ENCODE assay signal across 18 mouse cellular contexts in the genomic region with DNA sequence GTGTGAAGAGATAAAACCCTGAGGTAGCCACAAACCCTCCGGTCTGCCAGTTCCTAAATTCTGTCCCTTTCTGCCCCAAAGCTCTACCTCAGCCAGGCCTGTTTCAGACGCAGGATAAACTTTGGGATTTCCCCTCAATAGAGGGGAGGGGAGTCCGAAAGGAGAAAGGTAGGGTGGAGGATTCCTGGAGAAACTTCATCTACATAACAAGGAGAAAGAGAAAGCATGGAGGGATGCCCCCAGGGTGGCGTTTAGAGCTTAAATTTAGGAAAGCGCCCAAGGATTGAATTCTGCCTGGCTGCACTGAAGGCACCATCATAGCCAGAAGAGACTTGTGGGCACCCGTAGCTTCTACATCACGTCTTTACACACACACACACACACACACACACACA.
DNase-seq lines count a peak whose midpoint lies in the region; ATAC-seq lines count a peak whose summit lies in the region.
"Had no signal": no experiment of that assay in that cellular context is flagged by ENCODE, and none has a peak within 500 bp of the region (broad histone marks: within the 10 kb centered on the region; RNA-seq: fewer than 3 reads in every experiment).

No protein-coding gene starts in this region.

- no peak for ATAC-seq in intestine, embryonic 15.5 days
- ATAC-seq in intestine, embryonic 16.5 days: no peak
- ATAC-seq in forebrain, embryonic 15.5 days (replicated peaks): no peak
- ATAC-seq: hindbrain, postnatal 0 days; midbrain, embryonic 13.5 days had no signal

- H3K9ac ChIP-seq in intestine, embryonic 15.5 days: no peak overlapping the region
- no peak overlapping the region for H3K9ac ChIP-seq in intestine, embryonic 16.5 days (ENCODE audit: low read depth, low read length)
- 0 out of 2 replicates have a peak overlapping the region, but pooled peaks have one; percentile 6 for H3K9ac ChIP-seq in forebrain, embryonic 15.5 days (replicated peaks)
- H3K9ac ChIP-seq: lung, embryonic 15.5 days; midbrain, embryonic 13.5 days; stomach, embryonic 15.5 days had no signal

- intact Hi-C loops in heart, postnatal 10 days (cut with DNase I): no loop called here

- peak overlapping the region; percentile 2; the same call in 1 of the 2 replicates for H3K4me3 ChIP-seq in heart, embryonic 10.5 days
- no peak overlapping the region for H3K4me3 ChIP-seq in intestine, embryonic 15.5 days (replicated peaks)
- H3K4me3 ChIP-seq in intestine, embryonic 16.5 days (ENCODE audit: low read length): no peak overlapping the region
- H3K4me3 ChIP-seq in forebrain, embryonic 15.5 days: no peak overlapping the region
- H3K4me3 ChIP-seq: lung, embryonic 15.5 days; midbrain, embryonic 13.5 days; stomach, embryonic 15.5 days had no signal

- no peaks in the 10 kb centered on the region for H3K9me3 ChIP-seq in heart, embryonic 10.5 days
- H3K9me3 ChIP-seq in intestine, embryonic 15.5 days: no peaks in the 10 kb centered on the region
- no peaks in the 10 kb centered on the region for H3K9me3 ChIP-seq in intestine, embryonic 16.5 days (ENCODE audit: control insufficient read depth, low read length)
- H3K9me3 ChIP-seq in forebrain, embryonic 15.5 days: no peaks in the 10 kb centered on the region
- H3K9me3 ChIP-seq: lung, embryonic 15.5 days; midbrain, embryonic 13.5 days; stomach, embryonic 15.5 days had no signal

- H3K36me3 ChIP-seq in heart, embryonic 10.5 days: no peaks in the 10 kb centered on the region
- no peaks in the 10 kb centered on the region for H3K36me3 ChIP-seq in intestine, embryonic 15.5 days
- H3K36me3 ChIP-seq in intestine, embryonic 16.5 days (ENCODE audit: control insufficient read depth, insufficient read depth, low read length): no peaks in the 10 kb centered on the region; the same call in 1 of the 2 replicates
- H3K36me3 ChIP-seq in forebrain, embryonic 15.5 days: no peaks in the 10 kb centered on the region
- H3K36me3 ChIP-seq: lung, embryonic 15.5 days; midbrain, embryonic 13.5 days; stomach, embryonic 15.5 days had no signal

- H3K27me3 ChIP-seq in heart, embryonic 10.5 days (ENCODE audit: insufficient read depth, poor library complexity, severe bottlenecking): peaks cover 60% of the 10 kb centered on the region
- 0 out of 2 replicates have a peak, but pooled peaks cover 3% of the 10 kb centered on the region for H3K27me3 ChIP-seq in intestine, embryonic 15.5 days (replicated peaks)
- no peaks in the 10 kb centered on the region for H3K27me3 ChIP-seq in intestine, embryonic 16.5 days (replicated peaks; ENCODE audit: control insufficient read depth, insufficient read depth, low read length)
- H3K27me3 ChIP-seq in forebrain, embryonic 15.5 days: 0 out of 2 replicates have a peak, but pooled peaks cover 4% of the 10 kb centered on the region
- H3K27me3 ChIP-seq: CH12.LX had no signal

- no peak for DNase-seq in heart, embryonic 10.5 days (ENCODE audit: low spot score)
- no peak for DNase-seq in heart, postnatal 10 days
- peak; percentile 96 for DNase-seq in R1 (ENCODE audit: low read depth, low spot score)
- no peak for DNase-seq in right cerebral cortex, postnatal 36 days (ENCODE audit: low spot score in 2 of 2)
- DNase-seq in ovary, postnatal 14 days (ENCODE audit: low spot score): no peak
- DNase-seq: cerebellum, adult 9-11 months; gastrocnemius, postnatal 25 days; kidney, adult 9 months; kidney, postnatal 4 days had no signal

- H3K4me2 ChIP-seq in intestine, embryonic 15.5 days (replicated peaks): peak overlapping the region; percentile 17; the same call in 1 of the 2 replicates
- H3K4me2 ChIP-seq in intestine, embryonic 16.5 days (ENCODE audit: low read depth, low read length): no peak overlapping the region
- no peak overlapping the region for H3K4me2 ChIP-seq in forebrain, embryonic 15.5 days (replicated peaks)
- H3K4me2 ChIP-seq: lung, embryonic 15.5 days; midbrain, embryonic 13.5 days; stomach, embryonic 15.5 days had no signal

- no peak overlapping the region for H3K27ac ChIP-seq in heart, embryonic 10.5 days
- no peak overlapping the region; the same call in 1 of the 2 replicates for H3K27ac ChIP-seq in intestine, embryonic 15.5 days
- no peak overlapping the region for H3K27ac ChIP-seq in intestine, embryonic 16.5 days (ENCODE audit: low read length)
- 0 out of 2 replicates have a peak overlapping the region, but pooled peaks have one; percentile 12 for H3K27ac ChIP-seq in forebrain, embryonic 15.5 days (replicated peaks)
- H3K27ac ChIP-seq: hindbrain, postnatal 0 days; lung, embryonic 15.5 days; macrophage; midbrain, embryonic 13.5 days; stomach, embryonic 15.5 days had no signal

- 19% methylated on average over 7 of the region's 7 CpGs for WGBS in heart, embryonic 10.5 days
- WGBS in intestine, embryonic 15.5 days: 48% methylated on average over 7 of the region's 7 CpGs
- WGBS in intestine, embryonic 16.5 days: 53% methylated on average over 7 of the region's 7 CpGs
- WGBS in forebrain, embryonic 15.5 days: 14% methylated on average over 7 of the region's 7 CpGs

- H3K4me1 ChIP-seq in heart, embryonic 10.5 days: peaks cover 25% of the 10 kb centered on the region
- peaks cover 8% of the 10 kb centered on the region; the same call in 1 of the 2 replicates for H3K4me1 ChIP-seq in intestine, embryonic 15.5 days (replicated peaks)
- H3K4me1 ChIP-seq in intestine, embryonic 16.5 days (ENCODE audit: control insufficient read depth, insufficient read depth, low read length): 0 out of 2 replicates have a peak, but pooled peaks cover 4% of the 10 kb centered on the region
- H3K4me1 ChIP-seq in forebrain, embryonic 15.5 days: peaks cover 26% of the 10 kb centered on the region
